Mouse (Mus musculus) neural tube, embryonic 11.5 days (tissue): ENCODE results near the gene 4930447C04Rik. TPM values are rescaled to one million over a fixed set of nuclear protein-coding genes. Genes with fewer than 3 reads are reported as not detected.
A peak's percentile ranks its signal among the peaks of the same experiment; 100 is the strongest.

ENCODE experiments used
- ATAC-seq: fragments of 200-750 bp; cut with Nextera tagmentation; 2 replicates; pipeline ENCODE4 v1.8.0; 2017; ENCODE audit warnings: moderate number of reproducible peaks, mild to moderate bottlenecking, moderate TSS enrichment, moderate library complexity; ENCODE audit not compliant: insufficient read depth, low FRiP score, low TSS enrichment
- DNase-seq: peaks from one replicate; pipeline ENCODE4 v3.0.0-alpha.2; 2015; ENCODE audit warnings: low spot score
- H3K27ac ChIP-seq: fragments of 300-500 bp; sonication (generic); 2 replicates; pipeline ENCODE4 v1.5.1; 2014; ENCODE audit warnings: low read depth, mild to moderate bottlenecking, low read length
- H3K27me3 ChIP-seq: fragments of 300-500 bp; sonication (generic); 2 replicates; pipeline ENCODE4 v1.6.1; 2014; ENCODE audit warnings: mild to moderate bottlenecking, low read length, mixed read lengths; ENCODE audit not compliant: control insufficient read depth, insufficient read depth
- H3K36me3 ChIP-seq: fragments of 300-500 bp; sonication (generic); 2 replicates; pipeline ENCODE4 v1.6.1; 2014; ENCODE audit warnings: mild to moderate bottlenecking, low read length, moderate library complexity, mixed read lengths; ENCODE audit not compliant: control insufficient read depth, insufficient read depth
- H3K4me1 ChIP-seq: fragments of 300-500 bp; sonication (generic); 2 replicates; pipeline ENCODE4 v1.6.1; 2014; ENCODE audit warnings: low read length, mixed read lengths; ENCODE audit not compliant: control insufficient read depth, insufficient read depth
- H3K4me2 ChIP-seq: fragments of 300-500 bp; sonication (generic); 2 replicates; pipeline ENCODE4 v1.6.1; 2014; ENCODE audit warnings: low read depth, mild to moderate bottlenecking, moderate library complexity
- H3K4me3 ChIP-seq: fragments of 300-500 bp; sonication (generic); 2 replicates; pipeline ENCODE4 v1.5.1; 2014; ENCODE audit warnings: low read depth, low read length
- H3K9ac ChIP-seq: fragments of 300-500 bp; sonication (generic); 2 replicates; pipeline ENCODE4 v1.6.1; 2014; ENCODE audit warnings: mild to moderate bottlenecking, low read length
- H3K9me3 ChIP-seq: fragments of 300-500 bp; sonication (generic); 2 replicates; pipeline ENCODE4 v1.6.1; 2016; ENCODE audit warnings: low read length; ENCODE audit not compliant: control insufficient read depth
- WGBS: fragments of 180-500 bp; shearing (Covaris S2); extraction: QIAGEN DNeasy Blood & Tissue Kit; methylation state at CpG from one replicate; pipeline ENCODE4 v1.1.7; 2014; 5-methylcytosine and 5-hydroxymethylcytosine counted together
- polyA plus RNA-seq: library from polyadenylated mRNA; unstranded; fragments of >200 nt; fragmentation: Nextera tagmentation; extraction: Ambion mirVana; gene quantifications from 2 replicates; pipeline ENCODE4 v1.2.1, GENCODE M21; 2014

Gene 4930447C04Rik
- polyA plus RNA-seq, 1 experiment from 2014 or later: 1.9 TPM

DNA sequence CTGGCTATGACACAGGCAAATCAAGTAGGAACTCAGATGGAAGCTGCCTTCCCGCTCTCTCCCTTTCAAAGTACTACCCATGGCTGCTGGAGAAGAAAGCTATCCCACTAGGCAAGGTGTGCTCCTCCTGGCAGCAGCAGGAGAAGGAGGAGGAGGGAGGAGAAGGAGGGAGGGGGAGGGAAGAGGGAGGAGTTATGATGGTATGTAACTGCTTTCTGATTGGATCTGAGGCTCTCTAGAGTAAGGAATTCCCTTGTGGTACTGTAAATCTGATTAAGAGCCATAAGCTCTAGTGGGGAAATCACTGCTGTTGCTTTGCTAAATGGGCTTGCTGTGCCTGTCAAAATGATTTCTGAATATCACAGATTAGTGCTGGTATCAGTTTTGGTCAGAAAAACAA is 99.1 kb downstream of the 4930447C04Rik start:
- Histone ChIP-seq H3K9me3 (no peaks in the 10 kb centered on the region), H3K27ac (no peak overlapping the region)
- 94% methylated on average over 1 of the region's 1 CpGs for WGBS

DNA sequence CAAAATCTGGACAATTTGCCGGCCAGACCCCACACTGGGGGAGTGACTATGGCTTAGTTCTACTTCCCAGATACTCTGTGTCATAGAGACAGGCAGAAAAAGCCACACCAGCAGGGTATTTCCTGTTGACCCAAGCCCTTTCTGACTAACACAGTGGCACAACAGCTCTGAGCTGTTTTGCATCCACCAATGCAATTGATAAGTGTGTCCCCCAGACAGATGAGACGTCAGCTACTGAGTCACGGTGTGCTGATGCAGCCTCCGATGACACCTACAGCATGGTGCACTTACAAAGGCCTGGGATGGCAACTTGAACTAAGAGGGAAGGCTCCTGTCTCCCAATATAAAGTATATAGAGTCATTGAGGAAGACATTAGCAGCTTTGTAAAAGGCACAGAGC is 103.3 kb downstream of the 4930447C04Rik start:
- no peak overlapping the region for H3K4me3 ChIP-seq
- no peaks in the 10 kb centered on the region for H3K9me3 ChIP-seq
- no peak overlapping the region for H3K4me2 ChIP-seq
- no peak for DNase-seq
- no peak overlapping the region for H3K27ac ChIP-seq
- H3K4me1 ChIP-seq: no peaks in the 10 kb centered on the region
- ATAC-seq: no peak
- WGBS: 76% methylated on average over 4 of the region's 4 CpGs
- no peaks in the 10 kb centered on the region for H3K36me3 ChIP-seq
- H3K27me3 ChIP-seq: peaks cover 11% of the 10 kb centered on the region; the same call in 1 of the 2 replicates
- no peak overlapping the region for H3K9ac ChIP-seq

More for the DNA sequence above, 99.1 kb downstream of the 4930447C04Rik start:
- peaks cover 6% of the 10 kb centered on the region; the same call in 1 of the 2 replicates for H3K4me1 ChIP-seq
- H3K4me2 ChIP-seq: no peak overlapping the region
- no peak overlapping the region for H3K9ac ChIP-seq
- no peaks in the 10 kb centered on the region for H3K36me3 ChIP-seq
- H3K27me3 ChIP-seq: peaks cover 9% of the 10 kb centered on the region
- DNase-seq: no peak
- ATAC-seq: no peak
- H3K4me3 ChIP-seq: no peak overlapping the region

DNA sequence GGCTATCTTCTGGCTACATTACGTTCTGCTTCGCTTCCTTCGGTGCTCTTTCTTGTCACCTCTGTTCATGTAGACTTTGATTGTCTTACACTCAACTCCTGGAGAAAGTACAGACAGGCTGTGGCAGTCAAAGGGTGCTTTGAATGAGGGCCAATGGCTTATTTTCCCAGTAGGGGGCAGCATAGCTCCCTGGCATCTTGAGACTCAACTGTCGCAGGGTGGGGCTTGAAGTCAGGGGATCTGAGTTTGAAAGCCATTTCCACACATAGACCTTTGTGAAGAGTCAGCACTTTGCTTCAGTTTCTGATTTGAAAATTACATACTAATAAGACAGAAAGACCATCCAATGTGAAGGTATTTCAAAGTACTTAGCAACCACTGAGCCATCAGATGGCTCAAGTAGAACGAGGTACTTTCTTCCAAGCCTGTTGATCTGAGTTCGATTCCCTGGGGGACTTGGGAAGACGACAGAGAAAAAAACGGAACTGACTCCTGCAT is 105.0 kb downstream of the 4930447C04Rik start:
- no peak overlapping the region for H3K4me3 ChIP-seq
- H3K27ac ChIP-seq: no peak overlapping the region
- H3K4me1 ChIP-seq: peaks cover 3% of the 10 kb centered on the region; the same call in 1 of the 2 replicates
- H3K27me3 ChIP-seq: peaks cover 15% of the 10 kb centered on the region; the same call in 1 of the 2 replicates
- 81% methylated on average over 8 of the region's 8 CpGs for WGBS
- no peaks in the 10 kb centered on the region for H3K36me3 ChIP-seq
- H3K4me2 ChIP-seq: no peak overlapping the region
- ATAC-seq (no peak), DNase-seq (no peak)
- H3K9me3 ChIP-seq: no peaks in the 10 kb centered on the region
- no peak overlapping the region for H3K9ac ChIP-seq

DNA sequence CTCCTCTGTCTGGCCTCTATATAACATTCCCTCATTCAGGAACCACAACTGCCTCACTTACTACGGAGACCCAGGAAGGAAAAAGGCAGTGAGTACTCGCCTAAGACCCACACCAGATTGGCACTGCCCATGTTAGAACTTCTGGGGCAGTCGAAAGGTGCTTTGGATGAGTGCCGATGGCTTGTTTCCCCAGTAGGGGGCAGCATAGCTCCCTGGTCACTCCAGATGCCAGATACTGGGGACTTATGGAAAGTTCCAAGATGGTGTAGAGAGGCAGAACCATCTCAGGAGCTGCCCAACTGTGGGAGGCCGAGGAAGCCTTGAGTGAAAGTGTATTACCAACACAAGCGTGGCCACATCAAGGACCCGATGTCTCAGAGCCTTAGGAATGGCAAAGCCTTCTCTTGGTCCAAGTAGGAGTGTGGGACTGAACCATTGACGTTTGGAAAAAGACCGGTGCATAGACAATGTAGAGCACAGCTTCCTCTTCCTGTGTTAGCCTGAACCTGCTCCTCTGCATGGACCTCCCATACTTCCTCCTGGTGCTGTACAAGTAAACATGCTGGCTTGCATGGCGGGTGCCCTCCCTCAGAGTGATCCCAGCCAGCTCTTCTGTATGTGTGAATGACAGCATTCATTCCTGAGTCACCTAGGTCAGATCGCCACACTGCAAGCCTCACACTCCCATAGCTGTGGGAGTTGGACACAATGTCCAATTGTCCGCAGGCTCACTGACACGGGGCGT is 105.6 kb downstream of the 4930447C04Rik start:
- H3K27me3 ChIP-seq: peaks cover 15% of the 10 kb centered on the region; the same call in 1 of the 2 replicates

DNA sequence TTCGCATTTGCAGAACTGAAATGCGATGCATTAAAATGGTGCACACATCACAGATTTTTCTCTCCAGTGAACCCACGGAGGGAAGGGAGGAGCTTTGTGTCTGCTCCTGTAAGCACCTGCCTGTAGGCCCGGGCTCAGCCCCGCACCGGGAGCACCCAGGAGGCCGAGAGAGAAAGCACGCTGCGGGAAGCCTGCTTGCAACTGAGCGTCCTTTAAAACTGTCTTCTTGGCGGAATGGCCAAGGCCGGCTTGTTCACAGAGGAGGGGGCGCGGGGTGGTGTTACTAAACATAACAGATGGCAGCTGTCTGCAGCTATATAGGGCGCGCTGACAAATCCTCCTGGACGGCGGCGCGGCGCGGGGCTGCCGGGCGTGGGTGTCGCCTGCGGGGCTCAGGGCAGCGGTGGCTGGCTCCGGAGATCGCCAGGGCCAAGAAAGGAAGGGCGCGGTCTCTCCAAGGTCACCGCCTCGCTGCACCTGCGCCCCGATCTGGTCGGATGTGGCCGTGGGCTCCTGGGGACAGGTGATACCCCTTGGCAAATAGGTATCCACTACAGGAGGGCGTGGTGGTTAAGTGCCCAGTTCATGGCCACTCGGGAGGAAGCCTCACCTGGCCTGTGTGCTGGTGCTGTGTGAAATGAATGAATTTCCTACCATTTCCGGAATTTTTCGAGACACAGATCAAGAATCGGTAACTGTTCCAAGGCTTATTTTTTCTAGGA is 108.7 kb downstream of the 4930447C04Rik start:
- peak; percentile 53 for DNase-seq

More for the DNA sequence above, 105.6 kb downstream of the 4930447C04Rik start:
- Histone ChIP-seq H3K4me3 (no peak overlapping the region), H3K9me3 (no peaks in the 10 kb centered on the region), H3K4me1 (peaks cover 3% of the 10 kb centered on the region; the same call in 1 of the 2 replicates), H3K36me3 (no peaks in the 10 kb centered on the region), H3K9ac (no peak overlapping the region), H3K4me2 (no peak overlapping the region), H3K27ac (no peak overlapping the region)
- WGBS: 73% methylated on average over 14 of the region's 14 CpGs
- ATAC-seq: no peak
- DNase-seq: no peak

More for the DNA sequence above, 108.7 kb downstream of the 4930447C04Rik start:
- Histone ChIP-seq H3K4me2 (peak overlapping the region; percentile 40), H3K4me3 (peak overlapping the region; percentile 14; the same call in 1 of the 2 replicates), H3K9me3 (no peaks in the 10 kb centered on the region), H3K27ac (no peak overlapping the region), H3K9ac (no peak overlapping the region), H3K36me3 (no peaks in the 10 kb centered on the region), H3K4me1 (peaks cover 3% of the 10 kb centered on the region; the same call in 1 of the 2 replicates), H3K27me3 (peaks cover 15% of the 10 kb centered on the region; the same call in 1 of the 2 replicates)
- 7% methylated on average over 40 of the region's 42 CpGs for WGBS
- ATAC-seq: peak; percentile 67; the same call in 1 of the 2 replicates

Other genes with a start within 250 kb of the 4930447C04Rik start
- 71.3 and 73.6 TPM in 2 replicates for gene Ppm1a, start 183.3 kb downstream of the 4930447C04Rik start, polyA plus RNA-seq
- gene Six6, start 882 bp downstream of the 4930447C04Rik start, polyA plus RNA-seq: not detected in 2 replicates
- gene Six1, start 113.1 kb upstream of the 4930447C04Rik start, polyA plus RNA-seq: 32.7 and 34.9 TPM in 2 replicates
- 8.5 and 9.7 TPM in 2 replicates for gene Six4, start 172.7 kb upstream of the 4930447C04Rik start, polyA plus RNA-seq
- 43.1 and 43.7 TPM in 2 replicates for gene Mnat1, start 182.9 kb upstream of the 4930447C04Rik start, polyA plus RNA-seq